Mouse (Mus musculus) urinary bladder, postnatal 36 days (tissue): Measurements from ENCODE around the gene Utrn.

Experiments used
- DNase-seq, 2 experiments: peaks; one replicate each; pipeline ENCODE4 v3.0.0; 2022; ENCODE audit warnings: low spot score in 2 of 2, mixed read lengths in 1 of 2

Utrn gene

DNA sequence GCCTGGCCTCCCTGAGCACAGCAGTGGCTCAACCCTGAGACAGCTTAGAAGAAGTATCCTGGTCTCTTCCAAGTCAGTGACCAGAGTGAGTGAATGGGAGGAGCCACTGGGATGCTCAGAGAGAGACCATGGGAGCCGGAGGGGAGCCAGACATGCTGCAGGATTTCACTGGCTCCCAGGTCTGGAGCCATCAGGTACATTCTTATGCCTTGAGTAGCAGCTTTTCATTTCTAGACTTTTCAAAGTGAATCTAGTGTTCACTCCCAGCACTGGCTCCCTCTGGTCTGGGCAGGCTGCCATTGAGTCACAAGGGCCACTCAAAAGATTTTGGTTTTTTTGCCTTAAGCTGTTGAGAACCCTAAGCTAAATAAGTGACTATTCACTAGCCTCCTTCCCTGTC is 31.5 kb downstream of the Utrn start:
- peak in 1 of 2 experiments; percentile 56 for DNase-seq

DNA sequence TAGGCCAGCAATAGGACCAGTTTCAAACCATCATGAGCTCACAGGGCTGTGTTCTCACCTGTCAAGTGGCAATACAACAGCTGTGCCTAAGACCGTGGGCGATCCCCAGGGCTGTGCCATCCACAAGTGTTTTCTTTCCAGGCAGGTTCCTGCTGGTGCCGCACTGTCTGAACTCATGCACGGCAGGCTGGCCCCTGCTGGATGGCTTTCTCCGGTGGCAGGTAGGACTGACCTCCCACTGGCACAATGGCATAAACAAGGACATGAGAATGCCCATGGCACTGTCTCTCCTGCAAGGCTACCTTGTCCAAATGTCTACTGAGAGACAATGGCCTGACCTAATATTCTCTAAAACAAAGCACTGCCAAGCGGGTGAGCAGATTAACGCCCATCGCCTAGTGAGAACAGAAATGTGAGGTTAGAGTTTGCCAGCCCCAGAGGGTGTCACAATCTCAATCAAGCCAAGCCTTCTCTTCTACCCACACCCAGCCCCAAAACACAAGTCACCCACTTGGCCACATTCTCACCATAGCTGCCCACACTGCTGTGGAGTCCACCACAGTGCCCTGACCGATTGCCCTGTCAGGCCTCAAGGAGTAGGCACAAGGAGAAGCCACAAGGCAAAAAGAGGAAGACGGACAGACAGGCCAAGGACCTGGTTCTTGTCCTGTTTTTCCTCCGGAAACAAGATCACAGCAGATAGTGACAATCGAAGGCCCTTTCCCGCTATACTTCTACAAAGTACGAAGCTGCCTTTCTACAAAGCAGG is 32.9 kb downstream of the Utrn start:
- DNase-seq = no peak

DNA sequence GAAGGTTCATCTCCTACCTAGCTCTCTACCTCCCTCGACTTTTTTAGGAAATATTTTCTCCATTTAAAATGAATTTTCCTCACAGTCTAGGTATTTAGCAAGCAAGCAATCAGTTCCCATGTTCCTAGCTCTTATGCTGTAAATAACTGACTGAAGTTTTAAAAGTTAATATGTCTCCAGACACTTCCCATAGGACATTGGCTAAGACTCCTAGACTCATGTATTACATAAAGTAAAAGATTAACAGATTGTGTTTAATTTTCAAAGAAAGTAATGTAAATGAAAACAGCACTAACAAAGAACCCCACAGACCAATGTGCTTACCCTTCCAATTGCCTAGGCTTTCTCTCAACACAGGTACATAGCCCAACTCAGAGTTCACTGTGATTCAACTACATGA is 35.0 kb downstream of the Utrn start:
- DNase-seq = no peak

DNA sequence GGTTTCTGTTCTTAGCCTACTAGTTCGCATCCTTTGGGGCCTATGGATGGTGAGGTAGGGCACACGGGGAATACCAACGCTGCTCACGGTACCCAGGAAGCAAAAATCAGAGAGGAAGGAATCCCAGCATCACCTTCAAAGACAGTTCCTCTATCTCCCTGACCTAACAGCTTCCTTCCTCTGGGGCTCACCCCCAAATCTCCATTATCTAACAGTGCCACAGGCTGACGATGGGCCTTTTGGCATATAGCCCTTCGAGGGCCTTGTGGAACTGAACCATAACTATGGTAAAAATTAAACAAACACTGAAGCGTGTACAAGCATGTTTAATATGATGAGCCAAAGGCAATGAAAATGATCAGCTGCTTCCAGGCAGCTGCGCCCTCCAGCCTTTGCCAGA is 37.0 kb downstream of the Utrn start:
- DNase-seq = no peak

DNA sequence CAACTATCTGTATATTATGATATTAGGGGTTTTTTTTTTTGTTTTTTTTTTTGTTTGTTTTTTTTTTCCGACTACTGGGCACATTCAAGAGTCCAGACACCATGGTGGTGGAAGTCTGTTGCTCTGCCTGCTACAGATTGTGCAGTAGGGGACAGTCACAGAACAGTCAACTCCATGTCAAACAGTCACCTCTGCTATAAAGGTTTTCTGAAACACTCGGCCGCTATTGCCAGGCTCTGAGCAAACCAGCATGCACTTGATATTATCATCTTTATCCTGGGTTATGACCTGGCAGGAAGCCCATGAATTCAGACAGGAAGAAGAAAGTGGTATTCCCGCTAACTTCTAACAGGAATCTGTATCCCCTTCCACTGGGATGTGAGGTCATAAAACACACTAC is 41.4 kb downstream of the Utrn start:
- no peak for DNase-seq

DNA sequence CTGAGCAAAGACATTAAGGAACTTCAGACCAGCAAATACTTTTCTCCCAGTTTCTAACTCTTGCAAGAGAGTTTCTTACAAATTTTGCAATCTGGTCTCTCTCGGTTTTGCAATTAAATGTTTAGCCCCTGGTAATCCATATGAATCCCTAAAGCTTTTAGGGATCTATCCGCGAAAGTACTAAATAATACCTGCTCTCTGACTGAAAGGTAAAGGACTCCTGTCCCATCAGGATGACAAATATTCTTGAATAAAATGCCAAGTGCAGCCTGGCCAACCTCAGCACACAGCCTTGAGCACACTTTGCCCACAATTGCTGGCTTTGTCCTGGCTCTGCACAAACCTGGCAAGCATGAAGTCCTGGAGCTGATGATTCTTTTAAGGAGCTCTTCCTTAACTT is 41.9 kb downstream of the Utrn start:
- no peak for DNase-seq

DNA sequence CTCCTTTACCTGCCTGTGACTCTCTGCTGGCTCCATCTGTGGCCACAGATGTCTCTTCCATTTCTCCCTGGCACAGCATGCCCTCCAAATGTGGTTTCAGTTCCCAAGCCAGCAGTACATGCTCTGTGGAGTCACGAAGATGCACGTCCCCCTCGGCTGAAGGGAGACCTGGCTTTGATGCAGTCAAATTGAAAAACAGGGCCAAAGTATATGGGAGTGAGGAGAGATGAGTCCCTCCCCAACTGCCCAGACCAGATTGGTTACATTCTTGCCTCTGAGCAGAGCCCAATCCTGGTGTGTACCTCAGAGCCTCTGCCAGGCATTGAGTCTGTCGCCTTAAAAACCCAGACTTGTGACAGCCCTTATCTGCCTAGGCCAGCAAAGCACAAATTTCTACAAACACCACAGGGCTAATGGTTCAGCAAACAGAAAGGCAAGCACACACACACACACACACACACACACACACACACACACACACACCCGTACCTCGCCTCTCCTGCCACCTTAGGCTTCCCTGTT is 42.3 kb downstream of the Utrn start:
- DNase-seq = peak; percentile 45 to 48

DNA sequence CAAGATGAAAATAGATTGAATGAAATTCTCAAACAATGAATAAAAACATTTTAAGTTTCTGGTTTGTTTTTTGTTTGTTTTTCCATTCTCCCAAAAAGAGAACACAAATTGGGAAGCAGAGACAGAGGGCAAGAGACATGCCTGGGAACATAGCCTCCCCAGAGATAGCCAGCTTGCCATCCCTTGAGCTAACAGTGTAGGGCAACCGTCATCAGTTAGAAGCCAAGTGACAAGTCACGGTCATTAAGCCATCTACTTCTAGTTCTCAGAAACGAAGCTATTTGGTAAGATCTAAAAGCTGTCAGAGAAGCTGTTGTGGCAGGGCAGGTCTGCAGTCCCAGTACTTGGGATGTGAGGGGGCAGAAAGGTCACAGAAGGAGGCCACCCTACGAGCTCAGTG is 44.8 kb downstream of the Utrn start:
- no peak for DNase-seq

DNA sequence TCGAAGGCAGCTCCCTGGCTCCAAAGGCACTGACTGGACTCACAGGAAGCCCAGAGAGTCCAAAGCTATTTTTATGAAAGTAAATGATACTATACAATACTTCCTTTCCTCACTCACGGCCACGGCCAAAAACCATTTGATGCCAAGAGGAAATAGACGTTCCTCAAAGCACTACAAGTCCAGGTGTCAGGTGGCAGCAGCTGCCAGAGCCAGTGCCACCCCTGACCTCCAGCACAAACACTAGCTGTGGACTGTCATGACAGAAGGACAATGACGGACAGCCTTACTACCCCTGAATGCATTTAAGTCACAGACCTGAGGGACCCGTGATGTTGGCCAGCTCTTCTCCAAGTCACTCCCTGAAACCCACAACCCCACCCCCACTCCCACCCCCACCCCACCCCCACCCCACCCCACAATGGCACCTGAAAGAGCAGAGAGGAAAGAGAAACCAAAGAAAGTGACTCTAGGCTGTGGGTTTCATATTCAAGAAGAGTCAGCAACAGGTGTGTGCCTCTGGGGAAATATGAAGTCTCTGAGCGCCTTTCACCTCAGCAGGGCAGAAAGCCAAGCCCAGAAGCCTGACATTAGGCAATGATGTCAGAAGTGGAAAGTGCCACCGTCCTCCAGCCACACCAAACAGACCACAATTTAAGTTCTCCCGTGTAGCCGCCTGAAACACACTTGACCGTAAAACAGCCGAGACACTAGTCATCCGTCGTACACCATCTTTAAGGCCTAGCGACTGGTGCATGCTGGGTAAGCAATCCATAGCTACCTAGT is 45.5 kb downstream of the Utrn start:
- DNase-seq = no peak

DNA sequence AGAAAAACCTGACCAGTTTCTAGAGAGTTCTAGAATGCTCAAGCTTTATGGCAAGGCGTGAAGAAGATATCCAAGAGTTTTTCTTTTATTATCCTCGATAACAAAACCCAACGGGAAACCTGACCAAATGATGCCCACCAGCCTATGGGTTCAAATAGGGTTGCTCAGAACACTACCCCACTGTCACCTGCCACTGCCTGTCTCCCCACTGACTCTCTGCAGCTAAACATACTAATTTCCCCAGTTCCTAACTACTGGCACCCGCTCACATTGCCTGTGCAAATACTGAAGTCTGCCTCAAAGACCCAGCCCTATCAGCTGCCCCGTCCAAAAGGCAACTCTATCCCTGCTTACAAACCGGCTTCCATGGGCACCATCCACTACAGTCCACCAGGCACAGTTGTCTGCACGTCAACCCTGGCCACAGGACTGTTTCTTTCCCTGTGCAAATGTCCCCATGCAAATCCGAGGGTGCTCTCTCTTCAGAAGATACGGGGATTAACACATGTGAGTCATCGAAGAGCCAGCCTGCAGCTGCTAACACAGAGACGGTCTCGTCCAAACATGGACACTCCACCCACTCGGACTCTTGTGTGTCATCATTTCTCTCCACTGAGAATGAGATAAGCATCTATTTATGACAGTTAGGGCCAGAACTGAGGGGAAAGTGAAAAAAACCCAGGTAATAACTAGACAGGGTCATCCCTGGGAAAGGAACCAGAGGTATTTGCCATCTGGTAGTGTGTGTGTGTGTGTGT is 48.0 kb downstream of the Utrn start:
- peak in 1 of 2 experiments; percentile 20 for DNase-seq

DNA sequence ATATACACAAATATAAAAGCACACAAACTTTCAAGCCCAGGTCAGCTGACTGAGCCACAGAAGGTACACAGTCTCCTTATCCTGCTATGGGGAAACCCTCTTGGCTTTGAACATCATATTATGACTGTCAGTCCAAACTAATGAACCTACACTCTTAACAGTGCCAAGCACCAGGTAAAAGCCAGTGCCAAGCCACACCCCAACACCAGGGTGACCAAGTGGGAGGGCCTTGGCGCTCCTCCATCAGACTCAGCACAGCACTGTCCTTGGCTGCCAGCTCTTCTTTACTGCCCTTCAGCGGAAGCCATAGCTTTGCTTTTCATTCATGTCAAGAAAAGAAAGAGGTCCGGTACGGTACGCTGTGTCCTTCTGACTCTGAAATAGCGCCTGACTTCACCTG is 51.8 kb downstream of the Utrn start:
- peak in 1 of 2 experiments; percentile 59 for DNase-seq

DNA sequence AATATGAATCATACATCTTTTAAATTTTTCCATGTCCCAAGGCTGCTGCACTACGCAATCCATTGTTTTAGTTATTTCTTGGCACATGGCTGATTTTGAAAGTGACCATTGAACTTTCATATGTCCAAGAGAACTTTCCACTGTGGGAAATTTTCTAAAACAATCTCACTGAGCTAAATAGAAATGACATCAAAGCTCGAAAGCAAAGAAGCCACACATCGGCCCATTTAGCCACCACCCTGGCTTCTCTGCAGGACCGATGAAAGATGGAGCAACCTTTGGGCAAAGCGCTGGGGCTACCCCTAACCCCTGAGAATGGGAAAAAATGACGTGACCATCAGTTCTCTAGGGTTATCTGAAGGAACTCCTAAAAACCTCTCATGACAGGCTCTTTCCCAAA is 52.6 kb downstream of the Utrn start:
- no peak for DNase-seq

DNA sequence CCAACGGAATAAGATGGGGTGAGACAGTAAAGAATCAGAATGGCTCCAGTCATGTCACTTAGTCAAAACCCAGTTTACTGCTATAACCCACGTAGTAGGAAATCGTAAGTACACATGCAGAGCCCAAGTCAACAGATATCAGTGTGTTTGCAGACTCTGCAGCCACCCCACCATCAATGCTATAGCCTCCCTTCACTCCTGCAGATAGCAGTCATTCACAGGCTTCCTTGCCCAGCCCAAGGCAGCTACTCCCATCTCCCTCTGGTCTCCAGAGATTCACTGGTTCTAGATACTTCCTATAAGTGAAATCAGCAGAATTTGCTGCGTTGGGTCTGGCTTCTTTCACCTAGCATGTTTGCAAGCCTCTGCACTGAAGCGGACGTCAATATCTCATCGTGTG is 54.8 kb downstream of the Utrn start:
- no peak for DNase-seq

DNA sequence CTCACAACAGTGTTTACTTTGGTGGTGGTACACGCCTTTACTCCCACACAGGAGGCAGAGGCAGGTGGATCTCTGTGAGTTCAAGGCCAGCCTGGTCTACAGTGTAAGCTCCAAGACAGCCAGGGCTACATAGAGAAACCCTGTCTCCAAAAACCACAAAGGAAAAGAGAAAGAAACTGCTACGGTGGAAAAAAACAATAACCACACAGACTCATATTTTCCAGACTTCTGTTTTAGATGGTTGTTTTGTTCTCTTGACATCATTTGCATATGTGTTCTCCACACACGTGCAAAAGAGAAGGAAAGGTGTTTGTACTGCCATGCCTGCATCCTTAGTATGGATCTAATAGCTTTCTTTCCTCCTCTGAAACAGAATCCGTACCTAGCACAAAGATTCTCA is 55.3 kb downstream of the Utrn start:
- no peak for DNase-seq

DNA sequence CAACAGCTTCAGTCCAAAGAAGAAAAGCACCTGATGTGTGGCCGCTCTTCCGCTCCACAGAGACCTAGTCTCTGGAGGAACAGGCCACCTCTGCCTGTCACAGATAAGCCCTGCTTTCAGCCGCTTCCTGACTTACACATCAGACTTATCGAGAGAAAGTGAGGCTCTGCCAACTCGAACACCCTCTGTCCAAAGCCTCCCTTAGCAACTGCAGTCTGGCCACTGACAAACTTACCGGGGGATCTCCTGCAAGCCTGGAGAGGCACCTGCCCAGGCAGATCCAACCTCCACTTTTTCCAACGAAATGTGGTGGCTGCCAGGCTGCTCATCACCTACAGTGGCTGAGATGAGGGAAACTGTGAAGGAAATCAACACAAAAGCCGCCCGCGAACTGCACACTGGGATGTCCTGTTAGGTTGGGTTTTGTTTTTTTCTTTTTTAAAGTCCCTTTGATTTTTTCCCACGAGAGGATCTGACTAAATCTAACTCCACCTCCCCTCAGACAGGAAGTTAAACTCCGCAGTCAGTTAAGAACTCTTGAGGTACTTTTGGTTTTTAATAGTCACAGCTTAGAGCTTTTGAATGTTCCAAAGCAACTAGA is 55.9 kb downstream of the Utrn start:
- DNase-seq = no peak

DNA sequence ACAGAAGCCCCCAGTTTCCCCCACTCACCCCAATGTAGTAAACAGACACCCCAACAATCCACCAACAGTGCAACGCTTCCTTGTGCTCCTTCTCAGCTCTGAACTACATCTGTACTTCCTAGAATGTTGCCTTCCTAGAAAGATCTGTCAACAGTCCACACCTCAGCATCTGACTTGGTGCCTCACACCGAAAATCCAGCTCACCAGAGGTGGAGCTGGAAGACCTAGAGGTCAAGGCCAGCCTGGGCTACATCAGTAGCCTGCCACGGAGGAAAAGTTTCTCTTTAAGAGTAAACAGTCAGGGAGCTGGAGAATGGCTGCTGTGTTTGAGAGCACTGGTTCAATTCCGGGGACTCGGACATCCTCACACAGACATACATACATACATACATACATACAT is 56.5 kb downstream of the Utrn start:
- no peak for DNase-seq

DNA sequence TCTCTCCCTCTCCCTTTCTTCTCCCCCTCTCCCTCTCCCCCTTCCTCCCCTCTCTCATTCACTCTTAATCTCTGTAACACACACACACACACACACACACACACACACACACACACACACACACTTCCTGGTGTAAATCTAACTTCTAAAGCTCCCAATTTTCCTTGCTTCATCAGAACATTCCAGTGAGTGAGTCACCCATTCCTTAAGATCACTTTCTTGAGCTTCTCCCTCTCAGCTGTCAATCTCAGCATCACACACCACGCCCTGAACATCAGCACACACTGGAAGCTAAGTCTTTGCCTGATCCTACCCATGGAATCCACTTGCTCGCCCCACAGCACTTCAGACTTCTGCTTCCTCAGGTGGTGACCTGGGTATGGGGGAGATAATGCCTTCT is 58.3 kb downstream of the Utrn start:
- no peak for DNase-seq

DNA sequence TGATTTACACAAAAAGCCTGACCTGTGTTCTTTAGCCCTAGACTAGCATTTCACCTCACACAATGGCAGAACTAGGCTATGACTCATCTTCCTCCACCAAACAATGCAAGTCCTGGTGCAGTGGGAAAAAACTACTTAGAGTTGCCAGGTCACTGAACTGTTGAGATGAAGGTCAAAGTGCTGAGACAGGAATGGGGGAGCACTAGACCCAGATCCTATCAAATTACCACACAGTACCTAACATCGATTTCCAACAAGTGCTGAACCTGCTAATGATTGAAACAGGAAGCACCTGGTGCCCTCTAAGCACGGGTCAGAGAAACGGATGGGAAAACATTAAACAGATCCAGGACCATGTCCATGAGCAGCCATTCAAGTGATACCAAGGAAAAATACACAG is 59.5 kb downstream of the Utrn start:
- DNase-seq = no peak

DNA sequence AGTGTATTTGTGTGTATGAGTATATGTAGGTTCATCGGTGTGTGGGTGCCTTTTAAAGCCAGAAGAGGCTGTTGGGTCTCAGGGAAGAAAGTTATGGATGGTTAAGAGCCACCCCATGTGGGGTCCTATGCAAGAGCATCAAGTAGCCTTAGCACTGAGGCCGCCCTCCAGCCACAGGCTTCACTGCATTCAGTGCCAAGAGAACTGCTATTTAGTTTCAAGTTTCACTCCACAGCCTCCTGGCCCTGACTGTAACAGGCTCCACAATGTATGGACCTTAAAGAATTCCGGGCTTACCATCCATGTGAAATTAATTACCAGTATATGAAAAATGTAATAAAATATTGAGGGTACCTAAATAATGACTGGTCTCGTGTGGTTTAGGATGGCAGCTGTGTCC is 60.7 kb downstream of the Utrn start:
- no peak for DNase-seq

DNA sequence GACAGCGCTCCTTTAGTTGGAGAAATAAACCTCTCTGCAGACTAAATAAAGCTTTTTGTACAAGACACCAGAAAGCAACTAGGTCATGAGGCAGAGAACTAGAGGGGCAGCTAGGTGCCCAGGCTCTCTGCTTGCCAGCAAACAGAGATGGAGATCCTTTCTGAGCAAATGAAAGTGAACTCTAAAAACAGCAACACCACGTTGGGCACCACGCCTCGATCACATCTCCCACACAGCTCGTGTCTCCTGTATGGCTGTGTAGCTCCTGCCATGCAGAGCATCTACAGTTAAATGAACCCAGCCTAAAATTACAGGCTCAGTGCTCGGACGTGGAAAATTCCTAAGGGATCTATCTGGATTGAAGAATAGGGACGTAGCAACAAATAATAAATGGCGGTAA is 61.5 kb downstream of the Utrn start:
- DNase-seq = no peak

DNA sequence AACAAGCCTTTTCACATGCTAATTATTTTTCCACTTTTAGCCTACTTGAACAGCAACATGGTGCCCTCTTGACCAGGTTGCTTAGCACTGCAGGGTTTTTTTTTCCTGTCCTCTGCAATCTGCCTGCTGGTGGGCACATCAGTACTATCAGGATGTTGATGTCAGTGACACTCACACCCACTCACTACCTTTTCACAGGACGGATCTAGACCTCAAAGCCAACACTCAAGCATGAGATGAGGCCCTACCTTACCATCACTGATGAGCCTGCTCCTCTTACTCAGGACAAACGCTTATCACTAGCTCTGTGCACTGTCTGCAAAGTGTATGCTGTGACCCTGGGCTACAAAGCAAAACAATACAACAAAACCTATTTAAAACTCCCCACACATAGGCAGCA is 63.3 kb downstream of the Utrn start:
- no peak for DNase-seq

DNA sequence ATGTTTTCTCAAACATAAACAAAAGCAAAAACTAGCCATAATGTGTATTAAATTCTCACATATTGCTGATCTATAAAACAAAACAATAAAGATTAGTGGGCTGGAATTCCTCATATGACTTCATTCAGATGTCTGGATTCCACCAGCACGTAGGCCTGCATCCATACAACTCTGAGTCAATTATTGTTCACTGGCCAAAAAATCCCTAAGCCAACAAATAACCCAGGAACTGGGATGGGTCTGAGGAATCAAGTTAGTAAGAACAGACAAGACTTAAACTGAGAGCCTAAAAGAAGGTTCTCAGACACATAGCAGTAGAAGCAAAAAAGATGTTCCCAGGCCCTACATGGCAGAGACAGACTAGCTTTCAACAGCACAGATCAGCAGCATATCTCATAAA is 65.2 kb downstream of the Utrn start:
- DNase-seq = no peak
